ENCODE assay signal across 25 mouse cellular contexts in genomic region chr1:92148527-92148926, GRCm38 (mm10). TPM values are rescaled to one million over a fixed set of nuclear protein-coding genes. Genes with fewer than 3 reads are reported as not detected.
DNase-seq lines count a peak whose midpoint lies in the region; ATAC-seq lines count a peak whose summit lies in the region.
"Had no signal": no experiment of that assay in that cellular context is flagged by ENCODE, and none has a peak within 500 bp of the region (broad histone marks: within the 10 kb centered on the region; RNA-seq: fewer than 3 reads in every experiment).

No protein-coding gene starts in this region.

- H3K4me3 ChIP-seq in kidney, embryonic 14.5 days (ENCODE audit: low read length): no peak overlapping the region
- H3K4me3 ChIP-seq: embryonic facial prominence, embryonic 12.5 days; embryonic facial prominence, embryonic 15.5 days; erythroblast, embryonic 14.5 days; forebrain, embryonic 12.5 days; forebrain, embryonic 15.5 days; hindbrain, embryonic 10.5 days; hindbrain, embryonic 13.5 days had no signal

- H3K27me3 ChIP-seq in kidney, embryonic 14.5 days (ENCODE audit: control insufficient read depth, insufficient read depth, low read length): no peaks in the 10 kb centered on the region
- H3K27me3 ChIP-seq: CH12.LX; embryonic facial prominence, embryonic 12.5 days; embryonic facial prominence, embryonic 15.5 days; forebrain, embryonic 12.5 days; forebrain, embryonic 15.5 days; hindbrain, embryonic 13.5 days had no signal

- 91% methylated on average over 1 of the region's 1 CpGs for WGBS in kidney, embryonic 14.5 days

- H3K27ac ChIP-seq in kidney, embryonic 14.5 days (ENCODE audit: low read depth, low read length): no peak overlapping the region
- H3K27ac ChIP-seq: embryonic facial prominence, embryonic 12.5 days; embryonic facial prominence, embryonic 15.5 days; forebrain, embryonic 12.5 days; forebrain, embryonic 15.5 days; hindbrain, embryonic 10.5 days; hindbrain, embryonic 13.5 days had no signal

- no peak overlapping the region for H3K4me2 ChIP-seq in kidney, embryonic 14.5 days (replicated peaks; ENCODE audit: low read depth, low read length)
- H3K4me2 ChIP-seq: embryonic facial prominence, embryonic 12.5 days; embryonic facial prominence, embryonic 15.5 days; forebrain, embryonic 12.5 days; forebrain, embryonic 15.5 days; heart, embryonic 11.5 days; hindbrain, embryonic 13.5 days had no signal

- H3K9me3 ChIP-seq in kidney, embryonic 14.5 days (ENCODE audit: control insufficient read depth, low read length): no peaks in the 10 kb centered on the region
- H3K9me3 ChIP-seq: embryonic facial prominence, embryonic 12.5 days; embryonic facial prominence, embryonic 15.5 days; forebrain, embryonic 12.5 days; forebrain, embryonic 15.5 days; G1E; hindbrain, embryonic 10.5 days; hindbrain, embryonic 13.5 days had no signal

- peak; percentile 56 for ATAC-seq in inflammation-experienced regulatory T-cells, adult 6 months
- no peak for ATAC-seq in kidney, embryonic 14.5 days (ENCODE audit: low FRiP score, low TSS enrichment)
- ATAC-seq: forebrain, embryonic 15.5 days; hindbrain, embryonic 16.5 days; intestine, postnatal 0 days had no signal

- peak; percentile 14 to 28 for DNase-seq in CD8-positive naive resting alpha-beta T cell, adult 2 months (ENCODE audit: low read depth in 2 of 2, low spot score in 2 of 2)
- DNase-seq in MEL-GATA-1-ER (ENCODE audit: extremely low read depth, low read depth): peak; percentile 9
- no peak for DNase-seq in cerebellum, postnatal 14 days
- no peak for DNase-seq in lung, postnatal 4 days
- DNase-seq: adrenal gland, postnatal 10 days; adrenal gland, postnatal 36 days; cerebellum, adult 18-20 months; cerebellum, adult 9-10 months; cerebellum, postnatal 25 days; gastrocnemius, postnatal 36 days; heart, postnatal 36 days had no signal

- H3K9ac ChIP-seq in kidney, embryonic 14.5 days (ENCODE audit: low read depth, low read length): no peak overlapping the region
- H3K9ac ChIP-seq: embryonic facial prominence, embryonic 12.5 days; embryonic facial prominence, embryonic 15.5 days; forebrain, embryonic 12.5 days; forebrain, embryonic 15.5 days; hindbrain, embryonic 13.5 days had no signal

- peaks cover 11% of the 10 kb centered on the region for H3K36me3 ChIP-seq in kidney, embryonic 14.5 days (ENCODE audit: control insufficient read depth, insufficient read depth, low read length)

- H3K4me1 ChIP-seq in kidney, embryonic 14.5 days (ENCODE audit: control insufficient read depth, insufficient read depth, low read length): peaks cover 4% of the 10 kb centered on the region; the same call in 1 of the 2 replicates

RNA-seq across cellular contexts. Expression of gene Hdac4, which starts 47.0 kb away (rescaled TPM):
- 10 to 100 TPM; 42.9 to 75.8 (median 72.7) TPM for polyA plus RNA-seq in inflammation-experienced regulatory T-cells, adult 6 months (2017; shearing (Covaris generic))
- 20.6 and 22.0 TPM in 2 replicates for polyA plus RNA-seq in kidney, embryonic 14.5 days (2014; fragmentation: Nextera tagmentation; extraction: Ambion mirVana)

Comparison
In these comparisons a context has a peak if more than half of its experiments do, and no peak if none do; other contexts are left out.
1. DNase-seq: peak in CD8-positive naive resting alpha-beta T cell, adult 2 months (2 of 2) and MEL-GATA-1-ER (single experiment); none in cerebellum, postnatal 14 days (0 of 2) and lung, postnatal 4 days (0 of 2).